In the genomic region with DNA sequence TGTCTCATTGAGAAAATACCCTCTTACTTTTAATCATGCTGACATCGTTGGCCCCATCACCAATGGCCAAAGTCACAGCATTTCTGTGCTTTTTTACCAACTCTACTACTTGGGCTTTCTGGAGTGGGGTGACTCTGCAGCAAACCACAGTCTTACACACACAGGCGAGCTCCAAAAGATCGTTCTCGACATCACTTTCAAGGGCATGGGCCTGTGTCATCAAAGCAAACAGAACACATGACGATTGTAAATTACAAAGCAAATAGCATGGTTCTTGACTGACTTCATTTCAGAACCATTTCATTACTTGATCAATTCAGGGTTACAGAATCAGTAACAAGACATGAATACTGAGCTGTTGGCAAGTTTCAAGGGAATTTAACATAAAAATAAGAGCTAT, we compare ENCODE assay signal across 27 mouse cellular contexts.
"Had no signal": no experiment of that assay in that cellular context is flagged by ENCODE, and none has a peak within 500 bp of the region (broad histone marks: within the 10 kb centered on the region; RNA-seq: fewer than 3 reads in every experiment).

No protein-coding gene starts in this region.

- H3K27me3 ChIP-seq: heart, embryonic 13.5 days; heart, embryonic 15.5 days; hindbrain, embryonic 13.5 days; hindbrain, embryonic 15.5 days; kidney, embryonic 15.5 days; limb, embryonic 13.5 days; limb, embryonic 15.5 days; liver, embryonic 13.5 days; liver, embryonic 15.5 days had no signal

- H3K9me3 ChIP-seq: heart, embryonic 13.5 days; heart, embryonic 15.5 days; hindbrain, embryonic 13.5 days; hindbrain, embryonic 15.5 days; kidney, embryonic 15.5 days; limb, embryonic 13.5 days; limb, embryonic 15.5 days; liver, embryonic 13.5 days; liver, embryonic 15.5 days had no signal

- H3K4me3 ChIP-seq: heart, adult 2 months; heart, embryonic 13.5 days; heart, embryonic 15.5 days; hindbrain, embryonic 13.5 days; hindbrain, embryonic 15.5 days; kidney, embryonic 15.5 days; limb, embryonic 13.5 days; limb, embryonic 15.5 days; liver, embryonic 13.5 days; liver, embryonic 15.5 days had no signal

- H3K9ac ChIP-seq: heart, embryonic 13.5 days; heart, embryonic 15.5 days; hindbrain, embryonic 13.5 days; hindbrain, embryonic 15.5 days; kidney, embryonic 15.5 days; limb, embryonic 13.5 days; limb, embryonic 15.5 days; liver, embryonic 13.5 days; liver, embryonic 15.5 days had no signal

- H3K4me1 ChIP-seq: hindbrain, embryonic 13.5 days; hindbrain, embryonic 15.5 days had no signal

- H3K4me2 ChIP-seq: heart, embryonic 11.5 days; heart, embryonic 13.5 days; heart, embryonic 15.5 days; hindbrain, embryonic 13.5 days; hindbrain, embryonic 15.5 days; kidney, embryonic 15.5 days; limb, embryonic 13.5 days; limb, embryonic 15.5 days; liver, embryonic 13.5 days; liver, embryonic 15.5 days had no signal

- H3K27ac ChIP-seq: heart, adult 2 months; heart, embryonic 13.5 days; heart, embryonic 15.5 days; hindbrain, embryonic 13.5 days; hindbrain, embryonic 15.5 days; hindbrain, postnatal 0 days; kidney, embryonic 15.5 days; kidney, postnatal 0 days; limb, embryonic 13.5 days; limb, embryonic 15.5 days; liver, embryonic 13.5 days; liver, embryonic 15.5 days had no signal

- H3K36me3 ChIP-seq: heart, embryonic 13.5 days; heart, embryonic 15.5 days; hindbrain, embryonic 13.5 days; hindbrain, embryonic 15.5 days; kidney, embryonic 15.5 days; limb, embryonic 13.5 days; limb, embryonic 15.5 days; liver, embryonic 13.5 days; liver, embryonic 15.5 days had no signal

- DNase-seq: gastrocnemius, postnatal 14 days; gastrocnemius, postnatal 36 days; heart, adult 2 months; heart, postnatal 14 days; heart, postnatal 36 days; kidney, adult 11 months; kidney, adult 2 months; kidney, adult 9 months; kidney, postnatal 14 days; kidney, postnatal 36 days; layer of hippocampus, adult 9-11 months; layer of hippocampus, postnatal 36 days; left cerebral cortex, postnatal 4 days; liver, embryonic 13.5 days; lung, adult 18-20 months had no signal

- ATAC-seq: hindbrain, postnatal 0 days; intestine, embryonic 16.5 days had no signal
